Mouse (Mus musculus) cortical plate, adult 2 months (tissue): ENCODE data around the gene Stk24.

Experiments
- CTCF ChIP-seq: fragments of 200-500 bp; IDR thresholded peaks from 2 replicates; pipeline ENCODE4 v1.5.1; 2011; ENCODE audit warnings: mild to moderate bottlenecking, control low read depth, low read length; ENCODE audit not compliant: insufficient read depth; ENCODE audit errors: extremely low read depth
- POLR2A ChIP-seq: fragments of 200-500 bp; IDR thresholded peaks from 2 replicates; pipeline ENCODE4 v1.6.1; 2011; ENCODE audit warnings: mild to moderate bottlenecking, low read length, control low read depth; ENCODE audit not compliant: insufficient read depth; ENCODE audit errors: extremely low read depth

- TF ChIP-seq CTCF (no peak), POLR2A (no peak)
Observed at GRCm38 (mm10) chr14:121316136-121316535, 63.7 kb downstream of the Stk24 start.
